Mouse (Mus musculus): ENCODE data around the gene Litaf. TPM values are rescaled to one million over a fixed set of nuclear protein-coding genes. Genes with fewer than 3 reads are reported as not detected.
"Not testable (repeated sequence)": the region's sequence is repeated elsewhere in the genome, so short reads cannot be mapped to it uniquely, and the experiment has no call there.

The Litaf gene
- polyA plus RNA-seq, 1 experiment from 2014 or later: 137 TPM

DNA sequence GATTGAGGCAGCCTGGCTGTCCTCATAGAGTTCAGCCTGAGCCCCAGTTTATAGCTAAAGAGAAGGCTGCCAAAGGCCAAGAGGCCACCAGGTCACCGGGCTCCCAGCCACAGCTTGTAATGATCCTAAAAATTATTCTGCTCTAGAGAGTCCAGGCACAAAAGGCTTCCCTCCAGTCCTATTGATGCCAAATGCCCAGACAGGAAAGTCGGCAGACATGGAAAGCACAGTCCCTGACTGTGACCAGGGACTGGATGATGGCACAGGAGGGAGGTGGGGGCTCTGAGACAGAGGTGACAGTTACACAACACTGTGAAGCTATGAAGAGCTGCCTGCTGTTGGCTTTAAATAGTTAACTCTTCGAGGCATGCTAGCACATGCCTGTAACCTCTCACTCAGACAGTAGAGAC, 91.9 kb downstream of the Litaf start:
- no peak overlapping the region for H3K9ac ChIP-seq (ENCODE audit: low read depth, low read length)
- H3K27me3 ChIP-seq (ENCODE audit: insufficient read depth, low read length): no peaks in the 10 kb centered on the region
- no peak overlapping the region for H3K4me2 ChIP-seq (ENCODE audit: low read length)
- WGBS: 19% methylated on average over 3 of the region's 3 CpGs
- DNase-seq (ENCODE audit: low spot score) (peak; percentile 69), ATAC-seq (replicated peaks; ENCODE audit: low FRiP score, low read depth) (no peak)
- no peak for TF ChIP-seq CTCF (IDR thresholded peaks at IDR 0.05; ENCODE audit: low read depth)
- H3K4me3 ChIP-seq (replicated peaks; ENCODE audit: low read depth, low read length): no peak overlapping the region
- peaks cover 33% of the 10 kb centered on the region for H3K4me1 ChIP-seq (replicated peaks; ENCODE audit: insufficient read depth, low read length)
- 0 out of 2 replicates have a peak overlapping the region, but pooled peaks have one; percentile 21 for H3K27ac ChIP-seq
- no peaks in the 10 kb centered on the region for H3K36me3 ChIP-seq (ENCODE audit: insufficient read depth, low read length)
- H3K9me3 ChIP-seq (replicated peaks; ENCODE audit: low read length): no peaks in the 10 kb centered on the region

GRCm38 (mm10) chr16:10972259-10972658, 93.7 kb downstream of the Litaf start:
- H3K9me3 ChIP-seq (replicated peaks; ENCODE audit: low read length): no peaks in the 10 kb centered on the region
- H3K4me1 ChIP-seq (replicated peaks; ENCODE audit: insufficient read depth, low read length): peaks cover 26% of the 10 kb centered on the region
- no peak for TF ChIP-seq CTCF (IDR thresholded peaks at IDR 0.05; ENCODE audit: low read depth)
- 40% methylated on average over 6 of the region's 6 CpGs for WGBS
- H3K4me3 ChIP-seq (replicated peaks; ENCODE audit: low read depth, low read length): no peak overlapping the region
- H3K4me2 ChIP-seq (ENCODE audit: low read length): no peak overlapping the region
- no peak overlapping the region for H3K9ac ChIP-seq (ENCODE audit: low read depth, low read length)
- peak overlapping the region; percentile 10; the same call in 1 of the 2 replicates for H3K27ac ChIP-seq
- no peaks in the 10 kb centered on the region for H3K36me3 ChIP-seq (ENCODE audit: insufficient read depth, low read length)
- DNase-seq (ENCODE audit: low spot score) (peak; percentile 50), ATAC-seq (replicated peaks; ENCODE audit: low FRiP score, low read depth) (no peak; the same call in 1 of the 2 replicates)
- H3K27me3 ChIP-seq (ENCODE audit: insufficient read depth, low read length): no peaks in the 10 kb centered on the region

DNA sequence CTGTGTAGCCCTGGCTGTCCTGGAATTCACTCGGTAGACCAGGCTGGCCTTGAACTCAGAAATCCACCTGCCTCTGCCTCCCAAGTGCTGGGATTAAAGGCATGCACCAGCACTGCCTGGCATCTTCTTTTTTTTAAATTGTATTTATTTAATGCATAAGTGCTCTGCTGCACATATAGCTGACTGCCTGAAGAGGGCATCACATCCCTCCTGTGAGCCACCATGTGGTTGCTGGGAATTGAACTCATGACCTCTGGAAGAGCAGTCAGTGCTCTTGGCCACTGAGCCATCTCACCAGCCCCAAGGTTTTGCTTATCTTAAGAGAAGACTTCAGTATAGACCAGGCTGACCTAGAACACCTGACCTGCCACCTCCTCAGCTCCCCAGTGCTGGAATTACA, 96.0 kb downstream of the Litaf start:
- TF ChIP-seq CTCF (IDR thresholded peaks at IDR 0.05; ENCODE audit: low read depth): peak; percentile 45; the same call in 1 of the 2 replicates
- not testable (repeated sequence) for H3K9ac ChIP-seq (ENCODE audit: low read depth, low read length); H3K4me2 ChIP-seq (ENCODE audit: low read length); H3K27ac ChIP-seq; H3K27me3 ChIP-seq (ENCODE audit: insufficient read depth, low read length); DNase-seq (ENCODE audit: low spot score); H3K4me3 ChIP-seq (replicated peaks; ENCODE audit: low read depth, low read length); H3K36me3 ChIP-seq (ENCODE audit: insufficient read depth, low read length); H3K9me3 ChIP-seq (replicated peaks; ENCODE audit: low read length)
- 79% methylated on average over 1 of the region's 1 CpGs for WGBS
- peaks cover 12% of the 10 kb centered on the region; the same call in 1 of the 2 replicates for H3K4me1 ChIP-seq (replicated peaks; ENCODE audit: insufficient read depth, low read length)
- ATAC-seq (replicated peaks; ENCODE audit: low FRiP score, low read depth): 0 out of 2 replicates have a peak, but pooled peaks have one; percentile 5

DNA sequence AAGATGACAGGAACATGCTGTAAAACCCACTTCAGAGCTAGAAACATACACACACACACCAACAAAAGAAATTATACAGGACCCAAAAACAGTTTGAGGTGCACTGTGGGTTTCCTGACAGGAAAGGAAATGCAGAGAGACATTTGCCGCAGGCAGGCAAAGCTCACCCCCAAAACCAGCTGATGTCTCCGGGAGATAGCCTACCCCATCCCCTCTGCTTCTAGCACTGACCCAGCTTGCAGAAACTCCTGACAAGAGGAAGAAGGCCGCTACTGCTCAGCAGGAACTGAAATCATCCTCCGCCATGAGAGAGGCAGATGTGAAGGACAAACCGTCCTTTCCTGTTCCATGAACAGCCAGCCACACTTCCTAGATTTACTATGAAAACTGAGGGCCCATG, 96.6 kb downstream of the Litaf start:
- H3K4me2 ChIP-seq (ENCODE audit: low read length): no peak overlapping the region
- H3K36me3 ChIP-seq (ENCODE audit: insufficient read depth, low read length): peaks cover 5% of the 10 kb centered on the region; the same call in 1 of the 2 replicates
- no peaks in the 10 kb centered on the region for H3K9me3 ChIP-seq (replicated peaks; ENCODE audit: low read length)
- 65% methylated on average over 5 of the region's 5 CpGs for WGBS
- TF ChIP-seq CTCF (IDR thresholded peaks at IDR 0.05; ENCODE audit: low read depth): no peak
- no peak overlapping the region for H3K9ac ChIP-seq (ENCODE audit: low read depth, low read length)
- DNase-seq (ENCODE audit: low spot score) (no peak), ATAC-seq (replicated peaks; ENCODE audit: low FRiP score, low read depth) (no peak)
- no peak overlapping the region for H3K4me3 ChIP-seq (replicated peaks; ENCODE audit: low read depth, low read length)
- peak overlapping the region; percentile 13; the same call in 1 of the 2 replicates for H3K27ac ChIP-seq
- H3K27me3 ChIP-seq (ENCODE audit: insufficient read depth, low read length): no peaks in the 10 kb centered on the region
- peaks cover 12% of the 10 kb centered on the region; the same call in 1 of the 2 replicates for H3K4me1 ChIP-seq (replicated peaks; ENCODE audit: insufficient read depth, low read length)

GRCm38 (mm10) chr16:10968299-10968698, 97.7 kb downstream of the Litaf start:
- ATAC-seq (replicated peaks; ENCODE audit: low FRiP score, low read depth): peak; percentile 38; the same call in 1 of the 2 replicates
- no peak for DNase-seq (ENCODE audit: low spot score)
- no peak overlapping the region for H3K4me2 ChIP-seq (ENCODE audit: low read length)
- no peaks in the 10 kb centered on the region for H3K27me3 ChIP-seq (ENCODE audit: insufficient read depth, low read length)
- H3K4me1 ChIP-seq (replicated peaks; ENCODE audit: insufficient read depth, low read length): peaks cover 8% of the 10 kb centered on the region; the same call in 1 of the 2 replicates
- H3K27ac ChIP-seq: peak overlapping the region; percentile 42
- H3K9ac ChIP-seq (ENCODE audit: low read depth, low read length): no peak overlapping the region
- TF ChIP-seq CTCF (IDR thresholded peaks at IDR 0.05; ENCODE audit: low read depth): no peak
- H3K4me3 ChIP-seq (replicated peaks; ENCODE audit: low read depth, low read length): no peak overlapping the region
- peaks cover 13% of the 10 kb centered on the region; the same call in 1 of the 2 replicates for H3K36me3 ChIP-seq (ENCODE audit: insufficient read depth, low read length)
- H3K9me3 ChIP-seq (replicated peaks; ENCODE audit: low read length): no peaks in the 10 kb centered on the region
- 61% methylated on average over 4 of the region's 4 CpGs for WGBS

- Histone ChIP-seq H3K36me3 (ENCODE audit: insufficient read depth, low read length) (peaks cover 18% of the 10 kb centered on the region; the same call in 1 of the 2 replicates), H3K4me2 (ENCODE audit: low read length) (no peak overlapping the region), H3K4me1 (replicated peaks; ENCODE audit: insufficient read depth, low read length) (peaks cover 8% of the 10 kb centered on the region; the same call in 1 of the 2 replicates), H3K9ac (ENCODE audit: low read depth, low read length) (no peak overlapping the region), H3K27me3 (ENCODE audit: insufficient read depth, low read length) (no peaks in the 10 kb centered on the region), H3K9me3 (replicated peaks; ENCODE audit: low read length) (no peaks in the 10 kb centered on the region), H3K27ac (no peak overlapping the region), H3K4me3 (replicated peaks; ENCODE audit: low read depth, low read length) (no peak overlapping the region)
- no peak for TF ChIP-seq CTCF (IDR thresholded peaks at IDR 0.05; ENCODE audit: low read depth)
- no peak for ATAC-seq (replicated peaks; ENCODE audit: low FRiP score, low read depth)
- no peak for DNase-seq (ENCODE audit: low spot score)
- 90% methylated on average over 7 of the region's 7 CpGs for WGBS
Measured at GRCm38 (mm10) chr16:10967756-10968155, 98.2 kb downstream of the Litaf start.
